Mouse (Mus musculus) brown adipose tissue, adult 24 weeks (tissue): ENCODE data around the gene Igf2. TPM values are rescaled to one million over a fixed set of nuclear protein-coding genes. Genes with fewer than 3 reads are reported as not detected.

ENCODE experiments used
- H3K27ac ChIP-seq: fragments of 200-500 bp; replicated peaks from 2 replicates; pipeline ENCODE4 v1.5.1; 2012; ENCODE audit warnings: low read depth, mild to moderate bottlenecking, low read length
- H3K4me1 ChIP-seq: fragments of 200-500 bp; 2 replicates; pipeline ENCODE4 v1.6.1; 2012; ENCODE audit warnings: low read length, mixed read lengths; ENCODE audit not compliant: control insufficient read depth, insufficient read depth, insufficient read length
- H3K4me3 ChIP-seq: fragments of 200-500 bp; 2 replicates; pipeline ENCODE4 v1.5.1; 2012; ENCODE audit warnings: low read depth, mild to moderate bottlenecking, low read length, moderate library complexity; ENCODE audit not compliant: insufficient read depth
- polyA plus RNA-seq: library from polyadenylated mRNA; stranded (reverse); fragments of >200 nt; gene quantifications from 2 replicates; pipeline ENCODE4 v1.2.4, GENCODE M21; 2012; ENCODE audit not compliant: missing spikeins, insufficient read depth, insufficient read length

The Igf2 gene
- 6.6 and 9.1 TPM in 2 replicates for polyA plus RNA-seq

GRCm38 (mm10) chr7:142666659-142667058 is at the start of gene Igf2:
Igf2 (minus strand) TSS chr7:142666816.
- no peaks in the 10 kb centered on the region for H3K4me1 ChIP-seq
- no peak within 1 kb of the TSS for H3K27ac ChIP-seq
- no peak within 1 kb of the TSS for H3K4me3 ChIP-seq

- H3K4me1 ChIP-seq, result no peaks in the 10 kb centered on the region; the same call in 1 of the 2 replicates
- H3K27ac ChIP-seq, result no peak overlapping the region
- H3K4me3 ChIP-seq, result no peak overlapping the region
Measured at GRCm38 (mm10) chr7:142714783-142715498, 48.3 kb upstream of the Igf2 start.

- no peak overlapping the region for H3K27ac ChIP-seq
- H3K4me1 ChIP-seq, result no peaks in the 10 kb centered on the region
- no peak overlapping the region for H3K4me3 ChIP-seq
Measured at GRCm38 (mm10) chr7:142706873-142707272, 40.3 kb upstream of the Igf2 start.

- H3K4me3 ChIP-seq, result no peak overlapping the region
- H3K4me1 ChIP-seq, result no peaks in the 10 kb centered on the region
- no peak overlapping the region for H3K27ac ChIP-seq
Measured at GRCm38 (mm10) chr7:142699334-142699860, 32.8 kb upstream of the Igf2 start.

- Histone ChIP-seq H3K27ac (no peak overlapping the region), H3K4me3 (no peak overlapping the region), H3K4me1 (no peaks in the 10 kb centered on the region)
Measured at GRCm38 (mm10) chr7:142678611-142679010, 12.0 kb upstream of the Igf2 start.

GRCm38 (mm10) chr7:142675644-142676043 is 9.0 kb upstream of the Igf2 start:
- H3K27ac ChIP-seq, result no peak overlapping the region
- no peaks in the 10 kb centered on the region for H3K4me1 ChIP-seq
- H3K4me3 ChIP-seq, result no peak overlapping the region

GRCm38 (mm10) chr7:142675141-142675540 is 8.5 kb upstream of the Igf2 start:
- H3K4me1 ChIP-seq, result no peaks in the 10 kb centered on the region
- H3K4me3 ChIP-seq, result no peak overlapping the region
- no peak overlapping the region for H3K27ac ChIP-seq

GRCm38 (mm10) chr7:142672120-142672519 is 5.5 kb upstream of the Igf2 start:
- no peak overlapping the region for H3K27ac ChIP-seq
- H3K4me3 ChIP-seq, result no peak overlapping the region
- no peaks in the 10 kb centered on the region for H3K4me1 ChIP-seq

- no peak overlapping the region for H3K4me3 ChIP-seq
Measured at GRCm38 (mm10) chr7:142671067-142671466, 4.5 kb upstream of the Igf2 start.

GRCm38 (mm10) chr7:142669751-142670625 is 3.4 kb upstream of the Igf2 start, which contains the start of gene Gm49394:
Gm49394 (minus strand) TSS chr7:142669942.
- Histone ChIP-seq H3K27ac (no peak within 1 kb of the TSS), H3K4me1 (no peaks in the 10 kb centered on the region), H3K4me3 (no peak within 1 kb of the TSS)

More at GRCm38 (mm10) chr7:142671067-142671466, 4.5 kb upstream of the Igf2 start:
- H3K27ac ChIP-seq, result no peak overlapping the region
- H3K4me1 ChIP-seq, result no peaks in the 10 kb centered on the region

- Histone ChIP-seq H3K27ac (no peak overlapping the region), H3K4me3 (no peak overlapping the region), H3K4me1 (no peaks in the 10 kb centered on the region)
Measured at GRCm38 (mm10) chr7:142668328-142668727, 1.7 kb upstream of the Igf2 start.

- H3K4me3 ChIP-seq, result no peak overlapping the region
- H3K4me1 ChIP-seq, result no peaks in the 10 kb centered on the region
- no peak overlapping the region for H3K27ac ChIP-seq
Measured at GRCm38 (mm10) chr7:142667521-142667920, 905 bp upstream of the Igf2 start.

GRCm38 (mm10) chr7:142666109-142666508 is 507 bp downstream of the Igf2 start:
- no peaks in the 10 kb centered on the region for H3K4me1 ChIP-seq
- H3K27ac ChIP-seq, result no peak overlapping the region
- no peak overlapping the region for H3K4me3 ChIP-seq

GRCm38 (mm10) chr7:142665364-142665763 is 1.3 kb downstream of the Igf2 start:
- Histone ChIP-seq H3K4me3 (no peak overlapping the region), H3K27ac (no peak overlapping the region), H3K4me1 (no peaks in the 10 kb centered on the region)

- Histone ChIP-seq H3K4me1 (no peaks in the 10 kb centered on the region), H3K4me3 (no peak overlapping the region), H3K27ac (no peak overlapping the region)
Measured at GRCm38 (mm10) chr7:142664465-142665029, 2.1 kb downstream of the Igf2 start.
